Mouse (Mus musculus) kidney, adult 2 months (tissue): ENCODE results near the gene Naaladl1.

ENCODE experiments used
- CTCF ChIP-seq: fragments of 200-500 bp; conservative IDR thresholded peaks from 2 replicates; pipeline ENCODE4 v1.5.1; 2011; ENCODE audit warnings: low read depth, mild to moderate bottlenecking, control low read depth, low read length, moderate library complexity, mixed read lengths; ENCODE audit not compliant: insufficient read depth, insufficient read length
- POLR2A ChIP-seq: fragments of 200-500 bp; IDR thresholded peaks from one replicate; pipeline ENCODE4 v1.6.1; 2011; ENCODE audit warnings: low read depth, low read length, control low read depth

- no peak for TF ChIP-seq POLR2A
- no peak for TF ChIP-seq CTCF
These were observed 19.3 kb downstream of the Naaladl1 start for GRCm38 (mm10) chr19:6124898-6125297.
